Mouse (Mus musculus) C2C12 (cell line): ENCODE measurements around the gene Kbtbd7.

Experiments used
- CTCF ChIP-seq: IDR thresholded peaks from one replicate; pipeline ENCODE4 v1.5.1; 2011; ENCODE audit not compliant: control insufficient read depth, insufficient read depth, insufficient read length
- MAX ChIP-seq: IDR thresholded peaks from one replicate; pipeline ENCODE4 v1.6.1; 2011; ENCODE audit warnings: mild to moderate bottlenecking, control low read depth

GRCm38 (mm10) chr14:79434068-79434467 is 7.8 kb downstream of the Kbtbd7 start:
- TF ChIP-seq CTCF, result no peak
- no peak for TF ChIP-seq MAX
